Mouse (Mus musculus) limb, embryonic 12.5 days (tissue): ENCODE measurements around the gene Mafk. TPM values are rescaled to one million over a fixed set of nuclear protein-coding genes. Genes with fewer than 3 reads are reported as not detected.

Source experiments
- ATAC-seq: fragments of 200-750 bp; cut with Nextera tagmentation; 2 replicates; pipeline ENCODE4 v1.8.0; 2017; ENCODE audit warnings: low read depth, moderate TSS enrichment; ENCODE audit not compliant: insufficient number of reproducible peaks, insufficient read depth, low FRiP score, low TSS enrichment
- H3K27ac ChIP-seq: fragments of 300-500 bp; sonication (generic); 2 replicates; pipeline ENCODE4 v1.5.1; 2016; ENCODE audit warnings: mild to moderate bottlenecking, moderate library complexity
- H3K27me3 ChIP-seq: fragments of 300-500 bp; sonication (generic); 2 replicates; pipeline ENCODE4 v1.6.1; 2016; ENCODE audit warnings: mild to moderate bottlenecking, moderate library complexity
- H3K36me3 ChIP-seq: fragments of 300-500 bp; sonication (generic); 2 replicates; pipeline ENCODE4 v1.6.1; 2016; ENCODE audit warnings: mild to moderate bottlenecking, moderate library complexity
- H3K4me1 ChIP-seq: fragments of 300-500 bp; sonication (generic); replicated peaks from 2 replicates; pipeline ENCODE4 v1.6.1; 2016
- H3K4me2 ChIP-seq: fragments of 300-500 bp; sonication (generic); 2 replicates; pipeline ENCODE4 v1.6.1; 2016; ENCODE audit warnings: mild to moderate bottlenecking, moderate library complexity
- H3K4me3 ChIP-seq: fragments of 300-500 bp; sonication (generic); replicated peaks from 2 replicates; pipeline ENCODE4 v1.5.1; 2016; ENCODE audit warnings: mild to moderate bottlenecking
- H3K9ac ChIP-seq: fragments of 300-500 bp; sonication (generic); replicated peaks from 2 replicates; pipeline ENCODE4 v1.6.1; 2016; ENCODE audit warnings: mild to moderate bottlenecking, moderate library complexity
- H3K9me3 ChIP-seq: fragments of 300-500 bp; sonication (generic); 2 replicates; pipeline ENCODE4 v1.6.1; 2016; ENCODE audit warnings: mild to moderate bottlenecking, moderate library complexity
- WGBS: fragments of 180-500 bp; shearing (Covaris S2); methylation state at CpG from one replicate; pipeline ENCODE4 v1.1.7; 2016; 5-methylcytosine and 5-hydroxymethylcytosine counted together
- microRNA-seq: library from miRNA; unstranded; fragments of <30 nt; microRNA quantifications from one replicate; pipeline ENCODE4, GENCODE M21; 2017
- polyA plus RNA-seq: library from polyadenylated mRNA; unstranded; fragments of >200 nt; fragmentation: Nextera tagmentation; extraction: Ambion mirVana; gene quantifications from 2 replicates; pipeline ENCODE4 v1.2.1, GENCODE M21; 2016

Mafk gene
- polyA plus RNA-seq, 1 experiment from 2014 or later, result 7.0 TPM

DNA sequence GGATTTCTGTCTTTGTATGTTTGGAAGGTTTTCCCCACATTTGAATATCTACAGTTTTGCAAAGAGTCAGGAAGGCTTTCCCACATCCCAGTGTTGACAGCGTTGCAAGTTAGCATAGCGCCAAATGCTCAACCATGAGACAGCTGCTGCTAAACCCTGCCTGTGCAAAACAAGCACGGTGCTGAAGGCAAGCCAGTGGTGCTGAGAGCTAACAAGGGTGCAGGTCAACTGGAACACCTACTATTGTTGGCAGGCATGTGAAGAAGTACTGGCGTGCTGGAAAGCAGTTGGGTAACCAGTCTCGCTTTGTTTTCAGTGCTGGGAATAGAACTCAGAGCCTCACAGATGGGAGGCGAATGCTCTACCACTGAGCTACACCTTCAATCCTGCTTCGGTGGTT is 44.4 kb downstream of the Mafk start:
- 82% methylated on average over 7 of the region's 7 CpGs for WGBS
- 0 out of 2 replicates have a peak, but pooled peaks cover 6% of the 10 kb centered on the region for H3K4me1 ChIP-seq
- ATAC-seq, result no peak

DNA sequence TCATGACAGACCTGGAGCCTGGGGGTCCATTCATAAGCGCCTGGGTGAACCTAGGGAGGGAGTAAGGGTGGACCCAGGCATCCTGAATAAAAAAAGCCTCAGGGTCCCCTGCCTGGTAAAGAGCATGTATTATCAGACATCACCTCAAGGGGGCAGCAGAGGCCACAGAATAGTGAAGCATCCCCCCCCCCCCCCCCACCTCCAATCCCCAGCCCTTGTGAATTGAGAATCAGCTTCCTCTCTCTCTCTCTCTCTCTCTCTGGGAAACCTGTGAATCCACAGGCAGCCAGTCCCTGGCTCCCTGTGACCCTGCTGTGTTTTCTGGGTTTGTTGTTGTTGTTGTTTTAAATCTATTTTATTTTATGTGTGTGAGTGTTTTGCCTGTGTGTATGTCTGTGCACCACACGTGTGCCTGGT is 47.2 kb downstream of the Mafk start:
- Histone ChIP-seq H3K4me2 (no peak overlapping the region), H3K27ac (no peak overlapping the region), H3K9ac (no peak overlapping the region), H3K4me1 (0 out of 2 replicates have a peak, but pooled peaks cover 6% of the 10 kb centered on the region), H3K9me3 (no peaks in the 10 kb centered on the region), H3K4me3 (no peak overlapping the region), H3K36me3 (no peaks in the 10 kb centered on the region), H3K27me3 (peaks cover 5% of the 10 kb centered on the region; the same call in 1 of the 2 replicates)
- no peak for ATAC-seq
- WGBS, result 22% methylated on average over 2 of the region's 2 CpGs

More for the DNA sequence above, 44.4 kb downstream of the Mafk start:
- peaks cover 3% of the 10 kb centered on the region; the same call in 1 of the 2 replicates for H3K27me3 ChIP-seq
- no peak overlapping the region for H3K9ac ChIP-seq
- H3K9me3 ChIP-seq, result no peaks in the 10 kb centered on the region
- H3K4me2 ChIP-seq, result no peak overlapping the region
- H3K27ac ChIP-seq, result no peak overlapping the region
- H3K36me3 ChIP-seq, result no peaks in the 10 kb centered on the region
- no peak overlapping the region for H3K4me3 ChIP-seq

DNA sequence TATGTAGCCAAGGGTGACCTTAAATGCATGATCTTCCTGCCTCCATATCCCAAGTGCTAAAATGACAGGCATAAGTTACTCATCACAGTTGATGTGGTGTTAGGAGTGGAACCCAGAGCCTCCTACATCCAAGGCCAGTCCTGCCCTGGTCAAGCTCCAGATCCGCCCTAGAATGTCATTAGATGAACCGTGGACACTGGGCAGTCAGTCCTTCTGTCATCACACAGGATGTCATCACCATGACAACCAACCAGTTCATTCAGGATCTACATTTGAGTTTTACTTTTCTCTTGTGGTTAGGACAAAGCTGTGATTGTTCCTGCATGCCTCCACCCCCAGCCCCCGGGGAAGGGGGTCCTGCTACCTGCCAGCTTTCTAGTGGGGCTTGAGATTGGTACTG is 47.8 kb downstream of the Mafk start:
- H3K4me1 ChIP-seq, result 0 out of 2 replicates have a peak, but pooled peaks cover 6% of the 10 kb centered on the region
- H3K27ac ChIP-seq, result no peak overlapping the region
- H3K4me3 ChIP-seq, result no peak overlapping the region
- H3K9me3 ChIP-seq, result peaks cover 2% of the 10 kb centered on the region; the same call in 1 of the 2 replicates
- WGBS, result 56% methylated on average over 3 of the region's 3 CpGs
- H3K36me3 ChIP-seq, result no peaks in the 10 kb centered on the region
- H3K27me3 ChIP-seq, result peaks cover 5% of the 10 kb centered on the region; the same call in 1 of the 2 replicates
- no peak for ATAC-seq
- no peak overlapping the region for H3K4me2 ChIP-seq
- H3K9ac ChIP-seq, result no peak overlapping the region

DNA sequence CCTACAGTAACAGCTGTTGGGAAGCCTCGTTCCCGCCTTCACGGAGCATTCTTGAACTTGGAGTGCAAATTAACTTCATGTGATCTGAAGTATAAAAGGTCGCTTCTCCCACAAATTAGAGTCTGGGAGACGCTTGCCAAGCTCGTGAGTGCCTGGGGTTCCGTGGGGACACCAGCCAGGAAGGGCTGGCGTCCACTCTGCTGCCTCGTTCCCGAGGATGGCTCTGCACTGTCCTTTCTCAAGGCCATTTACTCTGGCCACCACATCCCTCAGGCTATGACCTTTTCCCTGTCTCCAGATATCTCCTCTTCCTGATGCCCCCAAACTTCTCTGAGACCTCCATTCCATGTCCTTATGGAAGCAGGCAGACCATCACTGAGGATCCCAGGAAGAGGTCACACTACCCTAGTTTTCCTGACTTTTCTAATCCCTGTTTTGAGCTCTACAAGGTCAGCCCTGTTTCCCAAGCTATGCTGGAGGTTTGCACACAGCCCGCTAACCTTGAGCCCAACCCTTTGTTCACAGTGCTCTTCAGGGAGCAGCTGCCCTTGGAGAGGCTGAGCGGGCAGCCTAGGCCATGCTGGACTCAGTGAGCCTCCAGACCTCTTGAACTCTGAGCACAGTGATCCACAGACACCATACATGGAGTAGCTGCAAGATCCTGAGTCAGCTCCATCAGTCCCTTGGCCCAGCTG is 58.5 kb downstream of the Mafk start:
- peaks cover 6% of the 10 kb centered on the region for H3K9me3 ChIP-seq
- 0 out of 2 replicates have a peak, but pooled peaks cover 6% of the 10 kb centered on the region for H3K27me3 ChIP-seq
- 76% methylated on average over 12 of the region's 12 CpGs for WGBS
- H3K4me3 ChIP-seq, result no peak overlapping the region
- H3K27ac ChIP-seq, result no peak overlapping the region
- ATAC-seq, result no peak
- H3K4me2 ChIP-seq, result no peak overlapping the region
- no peak overlapping the region for H3K9ac ChIP-seq
- peaks cover 20% of the 10 kb centered on the region for H3K4me1 ChIP-seq
- H3K36me3 ChIP-seq, result no peaks in the 10 kb centered on the region

Small RNAs within 50 kb of the gene (microRNA-seq; reads per million reads assigned to microRNA genes)
- not detected for gene Mir7037

Other genes starting within 250 kb of the Mafk start
- gene Uncx, start 248.0 kb upstream of the Mafk start, polyA plus RNA-seq, result 0.11 and 0.23 TPM in 2 replicates
- gene Micall2, start 55.2 kb upstream of the Mafk start, polyA plus RNA-seq, result 6.5 and 6.8 TPM in 2 replicates
- 32.8 and 38.5 TPM in 2 replicates for gene Ints1, start 15.8 kb upstream of the Mafk start, polyA plus RNA-seq
- gene Tmem184a, start 28.4 kb downstream of the Mafk start, polyA plus RNA-seq, result 0.79 and 1.0 TPM in 2 replicates
- gene Gm26938, start 34.9 kb downstream of the Mafk start, polyA plus RNA-seq, result 0.51 TPM in 1 of 2 replicates, not detected in the other
- 71.4 and 71.8 TPM in 2 replicates for gene Psmg3, start 35.4 kb downstream of the Mafk start, polyA plus RNA-seq
- gene Elfn1, start 116.4 kb downstream of the Mafk start, polyA plus RNA-seq, result 0.28 and 0.35 TPM in 2 replicates